Mouse (Mus musculus) left cerebral cortex, adult 2 months (tissue): ENCODE results near the gene Naa60. TPM values are rescaled to one million over a fixed set of nuclear protein-coding genes. Genes with fewer than 3 reads are reported as not detected.

Source experiments
- DNase-seq, 2 experiments: peaks; one replicate each; pipeline ENCODE4 v3.0.0; 2021 to 2022; ENCODE audit warnings: low spot score in 2 of 2, mixed read lengths in 1 of 2; ENCODE audit errors: extremely low spot score in 1 of 2
- H3K27ac ChIP-seq: fragments of 200-600 bp; 2 replicates; pipeline ENCODE4 v1.8.1; 2022
- H3K4me3 ChIP-seq: fragments of 200-600 bp; 2 replicates; pipeline ENCODE4 v1.8.1; 2022
- CTCF ChIP-seq: fragments of 200-600 bp; IDR thresholded peaks from 2 replicates; pipeline ENCODE4 v1.8.1; 2022; ENCODE audit warnings: antibody characterized with exemption, mild to moderate bottlenecking, moderate library complexity
- intact Hi-C: fragments of 180-260 bp; cut with DNase I; formaldehyde crosslinking; loops from one replicate; pipeline ENCODE4 v1.15.1; 2025
- long read RNA-seq, 2 experiments: library from polyadenylated mRNA; stranded (forward); transcript quantifications; one replicate each; pipeline ENCODE4 v2.0.0; 2021; ENCODE audit warnings: borderline mapping rate in 2 of 2
- total RNA-seq, 2 experiments: library from RNA; stranded (reverse); gene quantifications; 2 replicates each; pipeline ENCODE4 v1.2.3; 2021

Naa60 gene
- total RNA-seq: 100 to 1,000 TPM; 107 to 119 TPM
- long read RNA-seq, experiment 1, transcript Naa60-212 (7 exons, 2,424 nt): major isoform, 68 of 114 reads
- long read RNA-seq, experiment 1, partial matches to known transcripts: 5 of 114 reads
- long read RNA-seq, experiment 1, other reads (novel, unspliced or antisense): 35 of 114 reads
- long read RNA-seq, experiment 2, transcript Naa60-212 (7 exons, 2,424 nt): major isoform, 46 of 73 reads
- long read RNA-seq, experiment 2, partial matches to known transcripts: 0 of 73 reads
- long read RNA-seq, experiment 2, other reads (novel, unspliced or antisense): 25 of 73 reads

DNA sequence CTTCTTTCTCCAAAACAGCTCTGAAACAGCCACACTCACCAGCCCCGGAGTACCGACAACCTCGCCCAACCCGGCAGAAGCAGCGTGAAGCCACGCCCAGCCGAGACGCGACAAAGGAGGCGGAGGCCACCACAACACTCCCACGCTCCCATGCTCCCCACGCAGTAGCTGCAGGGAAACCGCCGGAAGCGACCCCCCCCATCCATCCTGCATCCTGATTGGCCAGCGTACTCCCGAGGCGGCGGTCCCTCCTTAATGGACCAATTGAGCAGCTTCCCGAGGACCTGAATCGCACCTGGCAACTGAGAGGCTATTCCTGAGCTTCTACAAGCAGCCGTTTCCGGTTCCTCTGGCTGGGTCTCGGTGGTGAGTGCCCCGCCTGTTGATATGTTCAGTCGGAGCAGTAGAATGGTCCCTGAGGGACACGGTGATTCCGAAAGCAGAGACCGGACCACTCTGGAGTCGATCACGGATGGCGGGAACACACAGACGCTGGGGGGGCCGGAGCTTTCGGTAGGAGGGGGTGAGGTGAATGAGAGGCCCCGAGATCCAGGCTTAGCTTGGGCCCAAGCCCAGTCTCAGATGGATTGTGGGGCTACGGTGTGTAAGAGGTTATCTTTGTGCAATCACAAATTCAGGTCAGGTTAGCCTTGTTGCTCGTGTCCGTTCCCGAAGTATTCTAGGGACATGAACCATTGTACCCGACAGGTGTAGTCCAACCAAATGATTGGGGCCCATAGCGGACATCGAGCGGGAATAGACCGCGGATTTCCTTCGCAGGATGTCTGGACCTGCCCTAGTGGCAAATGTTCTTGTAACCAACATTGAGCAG is at the start of gene Naa60:
Naa60 (plus strand) TSS at position 160 of the 832 bp plus-strand sequence.
- peak; percentile 85 to 89 for DNase-seq
- H3K27ac ChIP-seq: peak within 1 kb of the TSS; percentile 47
- no peak for TF ChIP-seq CTCF
- intact Hi-C loops: loop anchor here (1.0 kb wide), 1 partner anchor 25 kb away; the partner anchor contains the start of gene Zfp174
- H3K4me3 ChIP-seq: peak within 1 kb of the TSS; percentile 55

DNA sequence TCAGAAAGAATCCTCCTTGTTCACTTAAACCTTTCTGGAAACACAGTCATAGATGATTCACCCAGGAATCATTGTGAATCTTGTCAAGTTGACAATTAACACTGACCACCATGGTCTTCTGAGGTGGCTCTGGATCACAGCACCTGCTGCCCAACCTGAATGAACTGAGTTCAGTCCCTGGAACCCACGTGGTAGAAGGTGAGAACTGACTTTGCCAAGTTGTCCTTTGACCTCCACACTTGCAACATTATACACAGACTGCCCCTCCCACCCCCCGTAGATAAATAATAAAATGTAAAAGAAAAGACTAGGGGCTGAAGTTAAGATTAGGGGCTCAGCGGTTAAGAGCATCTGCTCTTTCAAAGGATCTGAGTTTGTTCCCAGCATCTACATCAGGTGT is 44.2 kb upstream of the Naa60 start:
- no peak for TF ChIP-seq CTCF

GRCm38 (mm10) chr16:3829727-3830126 is 42.4 kb upstream of the Naa60 start:
- Histone ChIP-seq H3K27ac (no peak overlapping the region), H3K4me3 (no peak overlapping the region)
- intact Hi-C loops: no loop called here
- TF ChIP-seq CTCF: no peak
- no peak for DNase-seq

More for the DNA sequence above, 44.2 kb upstream of the Naa60 start:
- Histone ChIP-seq H3K27ac (no peak overlapping the region), H3K4me3 (no peak overlapping the region)
- intact Hi-C loops: no loop called here
- DNase-seq: no peak

DNA sequence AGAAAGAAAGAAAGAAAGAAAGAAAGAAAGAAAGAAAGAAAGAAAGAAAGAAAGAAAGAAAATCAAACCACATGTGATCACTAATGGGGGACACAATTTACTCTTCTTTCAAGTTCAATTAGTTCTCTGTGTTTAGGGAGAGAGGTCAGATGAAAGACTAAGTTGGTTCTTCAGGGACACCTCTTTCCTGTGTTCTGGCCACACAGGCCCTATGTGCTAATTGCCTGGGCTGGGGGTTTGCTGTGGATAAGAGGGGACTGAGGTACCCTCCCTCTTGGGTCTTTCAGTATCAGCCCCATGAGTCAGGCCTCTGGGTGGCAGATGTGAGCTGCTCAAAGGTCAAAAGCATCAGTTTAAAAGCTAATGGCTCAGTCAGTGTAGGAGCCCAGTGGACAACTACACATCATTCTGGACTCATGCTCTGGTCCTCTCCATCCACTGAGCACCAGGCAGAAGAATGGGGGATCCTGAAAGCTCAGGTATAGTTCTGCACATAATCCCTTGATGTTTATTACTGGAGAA is 41.5 kb upstream of the Naa60 start, which contains the start of gene Olfr15:
Olfr15 (plus strand) TSS at position 291 of the 522 bp plus-strand sequence.
- Histone ChIP-seq H3K4me3 (no peak within 1 kb of the TSS), H3K27ac (no peak within 1 kb of the TSS)
- TF ChIP-seq CTCF: no peak; the same call in 1 of the 2 replicates
- DNase-seq: no peak
- intact Hi-C loops: no loop called here

DNA sequence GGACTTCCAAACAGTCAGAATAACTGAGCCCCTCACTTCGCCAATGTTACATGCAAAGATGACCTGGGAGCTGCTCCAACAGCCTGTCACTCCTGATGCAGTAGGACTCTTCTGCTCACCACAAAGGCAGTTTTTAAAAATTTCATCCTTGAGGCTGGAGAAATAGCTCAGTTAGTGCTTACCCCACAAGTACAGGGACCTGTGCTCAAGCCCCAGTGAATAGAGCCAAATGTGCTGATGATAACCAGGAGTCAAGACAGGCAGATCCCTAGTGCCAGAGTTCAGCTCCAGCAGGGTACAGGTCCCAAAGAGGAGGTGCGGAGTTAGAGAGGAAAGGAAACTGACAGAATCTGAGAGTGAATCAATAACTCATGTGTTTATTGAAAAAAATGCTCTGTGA is 36.7 kb upstream of the Naa60 start:
- H3K4me3 ChIP-seq: no peak overlapping the region
- no peak for DNase-seq
- no peak for TF ChIP-seq CTCF
- no peak overlapping the region for H3K27ac ChIP-seq
- intact Hi-C loops: no loop called here

GRCm38 (mm10) chr16:3839157-3839885 is 32.9 kb upstream of the Naa60 start:
- Histone ChIP-seq H3K27ac (no peak overlapping the region), H3K4me3 (no peak overlapping the region)
- intact Hi-C loops: no loop called here
- DNase-seq: no peak
- TF ChIP-seq CTCF: peak; percentile 55

- DNase-seq: no peak
- H3K4me3 ChIP-seq: no peak overlapping the region
- H3K27ac ChIP-seq: no peak overlapping the region
- intact Hi-C loops: loop anchor here (10.0 kb wide), 1 partner anchor 98 kb away; the partner anchor contains the start of gene Zfp263
- no peak for TF ChIP-seq CTCF
These were observed 29.2 kb upstream of the Naa60 start for GRCm38 (mm10) chr16:3842989-3843388.

- Histone ChIP-seq H3K27ac (no peak overlapping the region), H3K4me3 (no peak overlapping the region)
- intact Hi-C loops: loop anchor here (10.0 kb wide), 1 partner anchor 99 kb away; the partner anchor contains the start of gene Zfp263
- no peak for DNase-seq
- no peak for TF ChIP-seq CTCF
These were observed 28.4 kb upstream of the Naa60 start for GRCm38 (mm10) chr16:3843796-3844195.

DNA sequence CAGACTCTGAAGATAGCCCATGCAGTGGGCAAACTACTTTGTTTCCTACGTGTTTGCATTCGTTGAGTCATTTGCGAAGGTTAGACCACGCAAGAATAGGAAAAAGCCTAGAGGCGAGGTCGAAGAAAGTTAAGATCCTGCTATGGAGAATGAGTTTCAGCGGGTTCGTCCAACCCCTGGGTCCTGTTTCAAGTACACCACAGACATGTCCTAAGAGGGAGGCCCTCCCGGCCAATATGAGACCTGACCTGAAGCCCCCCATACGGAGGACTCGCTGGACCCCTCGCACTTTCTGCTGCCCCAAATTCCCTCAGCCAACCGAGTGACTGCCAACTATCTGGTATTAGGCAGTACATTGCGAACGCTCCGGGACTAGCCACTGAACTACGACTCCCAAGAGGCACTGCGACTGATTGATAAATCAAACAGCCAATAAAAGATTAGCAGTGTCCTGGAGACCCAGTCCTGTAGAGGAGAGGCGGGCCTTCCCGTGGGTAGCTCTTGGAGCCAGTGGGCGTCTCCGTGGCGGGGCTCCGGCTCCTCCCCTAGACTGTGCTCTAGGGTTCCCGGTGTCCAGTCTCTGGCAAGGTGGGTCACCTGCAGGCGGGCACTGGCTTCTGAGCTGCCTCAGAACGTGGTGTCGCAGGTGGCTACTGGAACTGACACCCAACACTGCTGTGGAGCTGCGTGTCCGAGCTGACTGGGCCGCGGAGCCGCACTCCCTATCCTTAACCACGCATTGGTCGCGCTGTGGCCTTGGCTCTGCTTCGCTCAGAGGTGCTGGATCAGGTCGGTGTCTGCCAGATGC is 25.3 kb upstream of the Naa60 start, which contains the start of gene Zfp174:
Zfp174 (plus strand) TSS at position 558 of the 808 bp plus-strand sequence.
- peak within 1 kb of the TSS; percentile 73 for H3K4me3 ChIP-seq
- intact Hi-C loops: loop anchor here (1.0 to 10.0 kb wide), 3 partner anchors 25 to 102 kb away; partner anchors contain the start of genes 1700037C18Rik, Cluap1, Naa60 and Zfp263
- peak; percentile 90 to 93 for DNase-seq
- H3K27ac ChIP-seq: peak within 1 kb of the TSS; percentile 85
- no peak for TF ChIP-seq CTCF

- no peak for TF ChIP-seq CTCF
- intact Hi-C loops: loop anchor here (1.0 to 10.0 kb wide), 3 partner anchors 24 to 103 kb away; partner anchors contain the start of genes 1700037C18Rik, Cluap1, Naa60 and Zfp263
- Histone ChIP-seq H3K4me3 (peak overlapping the region; percentile 73), H3K27ac (no peak overlapping the region)
- no peak for DNase-seq
These were observed 24.3 kb upstream of the Naa60 start for GRCm38 (mm10) chr16:3847871-3848270.
